Mouse (Mus musculus): ENCODE data around the gene Lmnb2.

Lmnb2 gene

DNA sequence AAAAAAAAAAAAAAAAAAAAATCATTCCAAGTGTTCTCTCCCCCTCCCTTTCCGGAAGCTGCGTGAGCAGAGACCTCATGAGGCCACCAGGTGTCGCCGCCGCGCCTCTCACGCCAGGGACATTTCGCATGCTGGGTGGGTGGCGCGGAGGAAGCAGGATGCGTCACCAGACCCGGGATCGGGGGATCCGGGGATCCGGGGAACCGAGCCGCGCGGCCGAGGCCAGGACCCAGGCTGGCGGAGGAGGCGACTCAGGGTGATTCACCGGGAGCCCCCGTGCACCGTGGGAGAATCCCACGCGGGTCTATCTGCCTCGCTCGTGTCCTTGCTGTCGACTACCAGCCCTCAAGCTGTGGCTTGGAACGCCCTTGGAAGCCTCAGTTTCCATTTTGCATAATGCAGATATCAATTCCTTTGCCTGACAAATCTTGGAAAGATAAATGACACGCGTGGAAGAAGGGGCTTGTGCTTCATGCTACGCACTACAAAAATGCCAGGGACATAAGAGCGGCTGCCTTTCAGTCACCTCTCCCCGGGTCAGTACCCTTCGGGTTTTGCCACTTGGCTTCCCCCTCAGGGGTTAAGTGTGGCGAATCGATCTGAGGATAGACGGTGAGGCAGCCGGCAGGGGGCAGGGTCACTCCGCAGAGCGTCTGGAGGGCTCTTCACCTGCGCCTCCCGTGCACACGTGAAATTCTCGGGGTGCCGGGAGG is 10.7 kb upstream of the Lmnb2 start:
- peak; percentile 94 to 95 for DNase-seq

DNA sequence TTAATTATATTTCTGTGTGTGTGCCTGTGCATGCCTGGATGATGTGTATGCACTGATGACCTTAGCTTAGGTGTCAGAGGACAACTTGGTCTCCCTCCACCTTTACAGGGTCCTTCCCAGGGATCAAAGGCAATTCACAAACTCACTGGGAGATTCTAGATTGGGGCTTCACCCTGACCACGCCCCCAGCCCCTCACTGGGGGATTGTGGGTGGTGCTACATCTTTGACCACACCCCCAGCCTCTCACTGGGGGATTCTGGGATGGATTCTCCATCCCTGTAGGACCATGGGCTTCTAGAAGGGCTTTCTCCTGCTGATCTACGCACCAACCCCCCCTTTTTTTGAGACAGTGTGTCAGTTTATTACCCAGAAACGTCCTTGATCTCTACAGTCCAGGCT is 7.4 kb upstream of the Lmnb2 start:
- DNase-seq, result no peak

DNA sequence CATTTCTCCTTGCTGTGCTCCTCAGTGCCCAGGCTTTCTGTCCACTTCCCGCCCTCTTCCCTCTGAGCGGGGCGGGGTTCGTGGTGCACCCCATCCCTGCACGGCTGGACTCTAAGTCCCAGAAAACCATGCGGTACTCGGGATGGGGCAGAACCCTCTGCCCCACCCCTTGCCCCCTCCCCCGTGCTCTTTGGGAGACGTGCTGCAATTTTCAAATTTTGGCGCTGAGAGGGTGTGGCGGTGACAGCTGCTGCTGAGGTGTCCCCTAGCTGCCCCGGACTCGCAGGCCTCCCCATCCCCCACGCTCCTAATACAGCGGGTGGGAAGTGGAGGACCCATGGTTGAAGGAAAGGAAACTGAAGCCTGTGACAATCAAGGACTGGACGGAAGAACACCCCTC is 3.9 kb upstream of the Lmnb2 start:
- DNase-seq, result peak; percentile 58 to 77

DNA sequence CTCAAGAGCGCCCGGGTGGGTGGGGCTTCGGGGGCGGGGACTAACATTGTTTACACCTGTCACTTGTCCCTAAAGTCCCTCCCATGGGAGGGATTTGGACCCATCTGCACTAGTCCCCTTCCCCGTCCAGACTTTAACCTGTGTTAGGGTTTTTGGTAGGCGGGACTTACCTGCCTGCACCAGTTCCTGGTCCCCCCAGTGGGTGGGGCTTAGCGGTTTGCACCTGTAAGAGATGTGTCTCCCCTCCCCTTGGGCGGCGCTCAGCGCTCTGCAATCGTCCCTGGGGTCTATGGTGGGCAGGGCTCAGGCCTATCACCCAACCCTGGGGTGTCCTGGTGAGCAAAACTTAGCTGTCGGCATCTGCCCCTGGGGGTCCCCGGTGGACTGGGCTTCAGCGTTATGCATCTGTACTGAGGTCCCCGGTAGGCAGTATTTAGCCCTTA is 688 bp downstream of the Lmnb2 start:
- no peak for DNase-seq

DNA sequence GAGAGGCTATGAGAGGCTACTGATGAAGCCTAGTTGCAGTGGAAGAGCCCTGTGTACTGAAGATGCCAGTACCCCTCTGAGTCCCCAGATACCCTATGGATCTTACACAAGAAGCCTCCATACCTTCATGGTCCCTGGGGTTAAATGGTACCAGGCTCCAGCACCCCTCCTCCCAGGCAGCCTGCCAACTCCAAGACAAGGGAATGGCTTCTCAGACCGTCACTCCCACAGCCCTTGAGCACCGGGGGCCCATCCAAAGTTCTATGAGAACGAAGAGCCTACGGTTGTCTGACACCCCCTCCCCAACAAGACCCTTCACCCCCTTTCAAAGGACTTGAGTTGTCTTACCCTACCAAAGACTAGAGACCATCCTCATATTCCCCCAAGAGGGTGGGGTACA is 2.3 kb downstream of the Lmnb2 start:
- DNase-seq, result no peak

DNA sequence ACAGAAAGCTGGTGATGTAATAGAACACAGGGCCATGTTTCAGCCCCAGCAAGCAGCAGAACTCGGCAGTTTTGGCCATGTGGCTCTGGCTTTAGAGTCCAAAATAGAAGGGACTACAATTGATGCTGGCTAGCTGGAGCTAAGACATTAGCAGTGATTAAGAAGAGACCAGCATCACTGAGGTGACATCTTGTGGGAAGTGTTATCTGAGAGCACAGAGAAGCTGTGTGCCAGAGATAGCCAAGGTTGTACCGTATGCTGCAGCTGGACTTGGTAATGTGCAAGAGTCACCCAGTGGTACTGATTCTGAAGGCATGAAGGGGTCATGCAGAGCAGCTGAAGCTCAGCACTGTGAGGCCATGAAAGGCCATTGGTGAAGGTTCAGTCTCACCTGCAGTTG is 2.8 kb downstream of the Lmnb2 start:
- no peak for DNase-seq

DNA sequence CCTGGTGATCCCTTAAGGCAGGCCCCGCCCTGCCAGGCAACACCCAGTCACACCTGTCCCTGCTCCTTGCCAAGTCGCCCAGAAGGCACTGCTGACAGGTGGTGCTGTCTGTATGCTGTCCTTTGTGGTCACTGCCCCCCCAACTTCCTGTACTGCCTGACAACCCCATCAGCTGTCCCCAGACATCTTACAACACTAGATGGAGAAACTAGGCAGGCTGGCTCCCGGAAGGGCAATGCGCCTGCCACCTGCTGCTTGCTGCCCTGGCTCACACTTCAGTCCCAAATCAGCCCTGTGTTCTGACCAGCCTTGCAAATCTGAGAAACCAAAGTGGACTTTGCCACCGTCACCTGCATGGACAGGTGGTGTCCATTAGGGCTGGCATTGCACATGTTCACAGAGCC is 3.8 kb downstream of the Lmnb2 start:
- DNase-seq, result peak in 1 of 2 experiments; percentile 30

DNA sequence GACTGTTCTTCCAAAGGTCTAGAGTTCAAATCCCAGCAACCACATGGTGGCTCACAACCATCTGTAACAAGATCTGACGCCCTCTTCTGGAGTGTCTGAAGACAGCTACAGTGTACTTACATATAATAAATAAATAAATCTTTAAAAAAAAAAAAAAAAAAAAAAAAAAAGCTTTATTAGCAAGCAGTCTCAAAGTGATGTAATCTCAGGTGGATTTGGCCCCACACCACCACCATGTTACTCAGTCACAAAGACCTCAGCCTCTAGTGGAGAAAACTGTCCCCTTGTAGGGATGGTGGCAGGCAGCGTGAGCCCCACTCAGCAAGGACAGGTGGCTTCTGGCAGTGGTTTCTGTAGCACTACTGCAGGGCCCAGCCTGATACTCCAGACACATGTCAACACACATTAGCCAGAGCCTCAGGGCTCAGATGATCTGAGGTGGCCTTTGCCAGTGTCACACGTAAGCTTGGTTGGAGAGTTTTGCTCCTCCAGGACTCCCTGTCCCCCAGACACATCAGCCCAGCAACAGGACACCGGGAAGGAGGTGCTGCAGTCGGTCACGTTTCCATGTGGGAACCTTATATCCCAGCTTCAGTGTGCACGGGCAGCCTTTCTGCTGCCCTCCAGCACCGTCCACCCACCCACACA is 4.6 kb downstream of the Lmnb2 start:
- no peak for DNase-seq

DNA sequence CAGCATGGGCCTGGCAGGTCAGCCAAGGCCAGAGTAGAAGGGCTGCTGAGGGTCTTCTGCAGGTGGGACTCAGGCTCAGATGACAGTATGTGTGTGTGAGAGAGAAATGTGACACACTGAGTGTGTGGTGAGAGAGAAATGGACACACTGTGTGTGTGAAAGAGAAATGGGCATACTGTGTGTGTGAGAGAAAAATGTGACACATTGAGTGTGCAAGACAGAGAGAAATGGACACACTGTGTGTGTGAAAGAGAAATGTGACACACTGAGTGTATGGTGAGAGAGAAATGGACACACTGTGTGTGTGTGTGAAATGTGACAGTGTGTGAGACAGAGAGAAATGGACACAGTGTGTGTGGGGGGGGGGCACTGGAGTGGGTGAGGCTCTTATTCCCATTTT is 6.2 kb downstream of the Lmnb2 start:
- no peak for DNase-seq

DNA sequence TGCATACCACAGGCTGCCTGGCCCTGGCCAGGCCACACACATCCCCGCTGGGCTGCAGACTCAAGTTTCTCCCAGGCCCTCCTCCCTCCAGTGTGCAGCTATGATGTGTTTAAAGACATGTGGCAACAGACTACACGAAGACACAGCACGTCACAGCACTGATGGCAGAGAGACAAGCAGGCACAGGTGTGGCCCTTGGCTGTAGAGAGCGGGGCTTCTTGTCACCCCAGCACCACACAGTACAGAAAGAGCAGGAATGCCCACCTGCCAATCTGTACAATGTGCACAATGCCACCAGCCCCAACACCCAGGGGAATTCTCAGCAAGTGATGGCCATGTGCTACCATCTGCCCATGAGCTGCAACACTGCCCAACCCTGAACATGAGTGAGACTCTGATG is 6.7 kb downstream of the Lmnb2 start:
- DNase-seq, result no peak

DNA sequence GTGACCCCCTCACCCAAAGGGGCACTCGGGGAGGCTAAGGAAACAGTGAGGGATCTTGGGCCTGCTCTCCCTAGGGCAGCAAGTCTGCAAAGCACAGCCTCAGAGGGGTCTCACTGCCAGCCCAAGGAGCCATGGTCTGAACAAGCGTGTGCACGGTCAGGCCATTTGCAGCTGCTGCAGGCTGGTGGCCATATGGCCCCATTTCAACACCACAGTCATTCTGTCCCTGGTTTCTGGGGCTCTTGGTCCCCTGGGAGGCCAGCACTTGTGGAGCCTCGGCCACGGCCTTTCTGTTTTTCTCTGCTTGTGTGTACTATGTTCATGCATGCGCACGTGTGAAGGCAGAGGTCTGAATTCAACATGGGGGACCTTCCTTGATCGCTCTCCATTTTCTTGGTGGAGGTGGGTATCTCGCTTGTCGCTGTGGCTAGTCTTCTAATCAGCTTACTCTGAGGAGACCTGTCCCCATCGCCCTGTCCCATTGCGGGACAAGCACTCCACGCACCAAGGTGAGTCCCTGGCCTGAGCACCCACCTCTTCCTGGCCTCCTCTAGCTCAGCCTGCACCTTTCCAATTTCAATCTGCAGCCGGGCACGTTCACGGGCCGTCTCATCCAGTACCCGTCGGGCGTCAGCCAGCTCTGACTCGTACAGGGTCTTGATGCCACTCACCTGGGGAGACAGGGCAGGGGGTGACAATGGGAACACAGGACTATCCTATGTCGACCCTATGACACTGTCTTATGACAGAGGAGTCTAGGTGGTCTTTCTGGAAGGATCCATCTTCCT is 8.5 kb downstream of the Lmnb2 start:
- no peak for DNase-seq

DNA sequence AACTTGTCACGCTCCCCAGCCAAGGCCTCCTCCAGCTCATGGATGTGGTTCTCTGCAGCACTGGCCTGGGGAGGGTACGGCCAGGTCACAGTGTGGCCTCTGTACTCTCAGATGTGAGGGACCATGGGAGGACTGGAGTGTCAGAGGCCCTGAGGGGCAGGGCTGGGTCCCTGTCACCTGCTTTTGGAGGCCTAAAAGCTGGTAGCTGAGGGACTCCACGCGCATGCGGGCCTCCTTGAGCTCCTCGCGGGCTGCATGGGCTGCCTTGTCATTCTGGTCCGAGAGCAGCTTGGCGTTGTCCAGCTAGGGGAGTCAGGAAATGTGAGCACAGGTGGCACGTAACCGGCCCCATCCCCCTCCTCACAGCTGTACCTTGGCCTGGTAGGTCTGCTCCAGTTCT is 13.3 kb downstream of the Lmnb2 start:
- no peak for DNase-seq

DNA sequence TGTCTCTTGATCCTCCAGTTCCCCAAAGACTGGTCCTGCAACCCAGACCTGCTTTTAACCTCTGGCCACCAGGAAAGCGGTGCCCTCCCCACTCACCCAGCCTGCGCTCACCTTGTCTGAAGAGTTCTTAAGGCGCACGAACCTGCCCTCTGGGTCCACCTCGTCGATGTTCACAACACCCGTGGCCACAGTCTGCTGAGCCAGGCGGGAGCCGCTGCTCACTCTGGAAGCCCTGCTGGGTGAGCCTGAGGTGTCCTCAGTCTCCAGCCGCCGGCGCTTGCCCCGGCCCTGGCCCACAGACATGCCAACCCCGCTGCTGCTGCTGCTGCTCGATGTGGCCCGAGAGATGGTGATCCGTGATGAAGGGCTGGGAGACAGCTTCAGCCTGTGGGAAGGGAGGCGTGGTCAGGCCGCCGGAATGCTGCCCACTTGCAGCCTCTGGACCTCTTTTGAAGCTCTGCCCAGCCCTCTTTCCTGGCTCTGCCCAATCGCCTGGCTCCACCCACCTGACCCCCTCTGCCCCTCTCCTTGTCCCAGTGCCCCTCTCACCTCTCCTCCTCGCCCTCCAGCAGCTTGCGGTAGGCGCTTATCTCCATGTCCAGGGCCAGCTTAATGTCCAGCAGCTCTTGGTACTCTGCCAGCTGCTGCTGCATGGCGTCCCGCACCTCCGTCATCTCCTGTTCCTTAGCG is 13.9 kb downstream of the Lmnb2 start:
- peak; percentile 29 to 70 for DNase-seq

DNA sequence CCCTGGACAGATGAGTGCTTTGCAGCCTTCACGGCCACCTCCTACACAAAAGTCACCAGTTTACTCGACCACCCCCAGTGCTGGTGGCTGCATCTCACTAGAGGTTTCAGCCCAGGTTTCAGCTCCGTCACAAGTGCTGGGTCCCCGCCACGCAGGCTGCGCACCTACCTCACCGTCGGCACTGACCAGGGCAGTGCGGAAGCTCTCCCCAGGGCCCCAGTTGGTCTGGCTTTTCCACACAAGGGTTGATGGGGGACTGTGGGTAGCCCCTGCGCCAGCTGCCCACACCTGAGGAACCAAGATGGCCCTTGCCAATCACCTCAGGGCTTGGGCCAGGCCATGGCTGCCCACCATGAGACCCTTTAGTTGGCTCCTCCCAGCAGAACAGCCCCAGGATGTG is 14.8 kb downstream of the Lmnb2 start:
- no peak for DNase-seq

DNA sequence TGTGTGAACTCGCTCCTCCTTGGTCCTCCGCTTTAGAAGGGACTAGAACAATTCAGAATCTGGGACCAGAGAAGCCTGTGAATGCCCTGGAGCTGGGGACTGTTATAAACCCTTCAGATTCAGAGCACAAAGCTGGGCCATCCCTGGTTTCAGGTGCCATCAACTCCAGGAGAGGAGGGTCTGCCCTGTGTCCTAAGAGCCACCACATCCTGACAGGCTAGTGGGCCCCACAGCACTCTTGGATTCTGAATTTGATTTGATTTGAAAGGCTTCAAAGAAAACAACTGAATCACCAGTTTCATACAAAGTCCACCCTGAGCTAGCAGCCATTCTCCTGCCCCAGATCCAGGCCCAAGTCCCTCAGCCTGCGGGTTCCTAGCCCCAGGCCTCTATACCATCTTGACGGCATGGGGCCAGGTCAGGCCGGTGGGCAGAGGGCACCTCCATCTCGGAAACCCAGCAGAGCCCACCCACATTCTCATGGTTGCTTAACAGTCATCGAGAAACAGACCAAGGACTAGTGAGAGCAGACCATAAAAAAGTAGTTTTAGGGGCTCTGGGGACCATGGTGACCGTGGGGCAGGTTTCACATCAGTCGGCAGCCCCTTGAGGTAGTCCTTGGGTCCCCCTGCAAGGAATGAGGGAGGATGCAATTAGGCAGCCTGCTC is 15.6 kb downstream of the Lmnb2 start:
- DNase-seq, result no peak

DNA sequence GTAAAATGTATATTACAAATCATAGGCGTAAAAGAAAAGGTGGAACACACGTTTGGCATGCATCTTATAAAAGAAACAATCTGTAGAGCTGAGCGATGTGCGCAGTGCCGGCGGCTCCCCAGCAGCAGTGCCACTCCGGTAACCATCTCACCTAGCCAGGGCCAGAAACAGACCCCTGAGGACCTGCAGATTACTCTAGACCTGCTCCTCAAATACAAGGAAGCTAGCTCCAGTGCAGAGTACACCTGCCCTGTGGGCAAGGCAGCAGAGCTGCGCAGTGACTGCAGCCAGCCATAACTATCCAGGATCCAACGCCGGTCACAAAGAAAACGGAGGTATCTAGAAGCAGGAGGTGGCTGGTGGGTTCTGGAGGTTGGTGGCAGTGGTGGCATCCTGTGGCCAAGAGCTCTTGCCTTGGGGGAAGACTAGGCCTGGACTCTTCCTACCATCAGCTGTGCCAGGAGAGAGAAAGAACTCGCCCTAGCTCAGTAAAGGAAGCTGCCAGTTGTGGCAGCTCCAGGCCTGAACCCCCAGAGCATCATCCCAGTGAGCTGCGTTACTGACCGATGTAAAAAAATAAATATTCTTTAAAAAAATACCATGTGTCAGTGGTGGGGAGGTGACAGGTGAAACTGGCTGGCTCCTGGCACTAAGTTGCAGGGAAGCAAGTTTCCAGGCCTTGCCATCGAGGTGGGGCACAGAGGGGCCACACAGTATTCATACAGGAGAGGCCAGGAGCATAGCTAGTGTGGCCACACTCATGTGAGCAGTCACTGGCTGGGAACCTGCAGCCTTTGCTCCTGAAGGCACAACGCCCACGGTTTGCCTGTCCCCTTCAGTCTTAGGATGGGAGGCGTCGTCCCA is 16.4 kb downstream of the Lmnb2 start:
- DNase-seq, result no peak

DNA sequence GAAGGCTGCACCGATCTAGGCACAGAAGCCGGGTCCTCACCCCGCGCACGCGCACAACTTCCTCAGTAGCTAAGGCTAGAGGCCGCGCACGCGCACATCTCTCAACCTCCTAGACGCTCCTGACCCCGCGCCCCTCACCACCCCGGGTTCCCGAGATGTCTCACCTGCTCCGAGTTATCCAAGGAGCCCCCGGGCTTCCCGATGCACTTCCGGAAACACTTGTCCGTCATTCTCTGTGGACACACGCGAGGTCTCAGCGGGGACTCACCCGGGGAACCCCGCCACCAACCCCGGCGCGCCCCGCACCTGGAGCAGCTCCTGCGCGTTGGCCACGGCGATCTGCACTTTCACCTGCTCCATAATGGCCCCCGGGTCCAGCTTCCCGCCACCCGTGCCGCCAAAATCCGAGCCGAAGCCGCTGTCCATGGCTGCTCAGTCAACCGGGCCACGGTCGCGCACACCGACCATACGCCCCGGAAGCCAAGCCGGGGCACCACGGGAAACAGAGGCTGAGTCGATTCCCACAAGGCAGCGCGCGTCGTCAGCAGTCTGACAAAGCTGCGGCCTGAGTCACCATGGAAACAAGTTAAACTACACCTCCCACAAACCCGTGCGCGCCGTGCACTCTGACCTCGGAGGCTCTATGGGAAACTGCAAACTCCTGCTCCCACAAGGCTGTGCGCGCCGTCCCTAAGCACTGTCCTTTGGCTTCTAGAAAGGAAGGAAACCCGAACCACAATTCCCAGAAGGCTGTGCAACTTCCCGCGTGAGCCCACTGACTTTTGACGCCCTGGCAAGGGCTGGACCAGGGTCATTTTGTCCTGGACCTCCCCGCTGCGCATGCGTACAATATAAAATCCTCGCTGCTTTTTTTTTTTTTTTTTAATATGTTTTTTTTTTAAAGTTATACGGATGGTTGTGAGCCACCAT is 17.5 kb downstream of the Lmnb2 start, which contains the start of gene Timm13:
Gene Timm13 (minus strand): TSS at position 652 of the 930 bp plus-strand sequence.
- peak; percentile 98 to 100 for DNase-seq

DNA sequence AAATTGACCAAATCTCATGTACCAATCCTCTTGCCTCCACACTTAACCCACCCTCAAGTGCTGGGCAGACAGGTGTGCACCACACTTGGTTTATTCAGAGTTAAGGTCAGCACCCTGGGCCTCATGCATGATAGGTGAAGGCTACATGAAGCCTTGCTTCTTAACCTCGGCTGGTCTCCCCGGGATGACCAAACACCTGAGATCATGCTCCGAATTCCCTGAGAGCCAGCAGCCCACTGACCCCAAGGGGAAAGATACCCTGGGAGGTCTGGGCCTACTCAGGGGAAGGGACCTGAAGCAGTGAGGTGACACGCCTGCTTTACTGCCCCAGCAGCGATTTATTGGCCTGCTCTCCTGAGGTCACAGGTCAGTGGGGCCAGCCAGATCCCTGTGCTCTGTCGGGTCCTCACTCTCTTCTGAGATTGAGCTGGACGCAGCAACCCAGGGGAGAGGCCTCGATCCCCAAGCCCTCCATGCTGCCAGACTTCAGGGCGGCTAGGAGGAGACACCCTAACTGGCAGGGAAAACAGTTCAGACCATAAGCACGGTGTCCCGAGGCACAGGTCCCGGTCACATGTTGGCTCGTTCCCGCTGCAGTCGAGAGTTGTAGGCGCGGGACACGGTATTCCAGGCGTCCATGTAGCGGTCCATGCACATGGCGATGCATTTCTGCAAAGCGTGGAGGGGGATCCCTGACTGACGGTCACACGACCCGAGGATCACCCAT is 18.3 kb downstream of the Lmnb2 start:
- no peak for DNase-seq

DNA sequence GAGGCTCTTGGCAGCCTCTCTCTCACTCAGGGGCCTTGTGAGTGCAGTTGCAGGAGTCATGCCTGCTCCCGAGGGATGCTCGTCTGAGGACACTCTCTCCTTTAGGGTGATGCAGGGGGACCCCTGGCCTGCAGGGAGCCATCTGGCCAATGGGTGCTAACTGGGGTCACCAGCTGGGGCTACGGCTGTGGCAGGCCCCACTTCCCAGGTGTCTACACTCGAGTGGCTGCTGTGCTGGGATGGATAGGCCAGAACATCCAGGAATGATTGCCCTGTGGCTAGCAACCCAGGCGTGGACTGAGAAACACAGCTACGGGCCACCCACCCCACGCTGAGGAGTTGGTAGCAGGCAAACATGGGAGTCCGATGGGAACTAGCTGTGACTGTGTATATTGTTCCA is 19.0 kb downstream of the Lmnb2 start:
- no peak for DNase-seq
